Mouse (Mus musculus): ENCODE measurements around the gene Oasl2. TPM values are rescaled to one million over a fixed set of nuclear protein-coding genes. Genes with fewer than 3 reads are reported as not detected.
"Not testable (repeated sequence)": the region's sequence is repeated elsewhere in the genome, so short reads cannot be mapped to it uniquely, and the experiment has no call there.

The Oasl2 gene
- 1 to 10 TPM; 1.2 TPM for total RNA-seq (2021)

GRCm38 (mm10) chr5:114896688-114897373 is at the start of gene Oasl2:
TSS of gene Oasl2 (plus strand) at chr5:114896936.
- DNase-seq, result no peak
- intact Hi-C loops (cut with DNase I), result no loop called here

DNA sequence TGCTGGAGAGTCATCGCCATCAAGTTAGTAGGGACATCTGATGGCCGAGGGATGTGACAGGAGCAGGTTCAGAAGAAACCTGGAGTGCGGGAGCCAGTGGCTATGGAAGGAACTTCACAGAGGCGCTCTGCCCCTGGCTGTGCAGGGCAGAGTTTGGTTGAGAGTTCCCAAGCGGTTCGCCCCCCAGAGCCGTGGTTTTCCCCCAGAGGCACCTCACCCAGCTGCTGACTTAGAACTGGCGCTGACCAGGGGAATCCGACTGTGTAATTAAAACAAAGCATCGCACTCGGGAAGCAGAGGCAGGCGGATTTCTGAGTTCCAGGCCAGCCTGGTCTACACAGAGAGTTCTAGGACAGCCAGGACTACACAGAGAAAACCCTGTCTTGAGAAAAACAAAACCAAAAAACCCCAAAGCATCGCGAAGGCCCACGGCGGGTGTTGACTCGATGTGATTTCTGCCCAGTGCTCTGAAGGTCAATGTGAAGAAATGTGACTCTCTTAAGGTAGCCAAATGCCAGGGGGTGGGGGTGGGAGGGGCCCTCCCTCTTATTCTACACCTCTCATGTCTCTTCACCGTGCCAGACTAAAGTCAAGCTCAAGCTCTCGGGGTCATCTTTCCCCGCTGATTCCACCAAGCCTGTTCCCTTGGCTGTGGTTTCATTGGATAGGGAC is 45.0 kb upstream of the Oasl2 start:
- intact Hi-C loops (cut with DNase I), result no loop called here
- DNase-seq, result no peak

GRCm38 (mm10) chr5:114853364-114853763 is 43.4 kb upstream of the Oasl2 start, which contains the start of gene 4930519G04Rik:
TSS of gene 4930519G04Rik (plus strand) at chr5:114853664.
- intact Hi-C loops (cut with DNase I); DNase-seq: not testable (repeated sequence)

GRCm38 (mm10) chr5:114858582-114858981 is 38.2 kb upstream of the Oasl2 start, which contains the start of gene Gm9936:
TSS of gene Gm9936 (minus strand) at chr5:114858682.
- DNase-seq, result no peak
- intact Hi-C loops (cut with DNase I), result no loop called here

- peak; percentile 82 for DNase-seq
- intact Hi-C loops (cut with DNase I), result no loop called here
These were observed 37.5 kb upstream of the Oasl2 start for GRCm38 (mm10) chr5:114859253-114859652.

- intact Hi-C loops (cut with DNase I), result no loop called here
- DNase-seq, result no peak
These were observed 35.0 kb upstream of the Oasl2 start for GRCm38 (mm10) chr5:114861730-114862129.

GRCm38 (mm10) chr5:114864813-114865212 is 31.9 kb upstream of the Oasl2 start:
- DNase-seq, result no peak
- intact Hi-C loops (cut with DNase I), result no loop called here

DNA sequence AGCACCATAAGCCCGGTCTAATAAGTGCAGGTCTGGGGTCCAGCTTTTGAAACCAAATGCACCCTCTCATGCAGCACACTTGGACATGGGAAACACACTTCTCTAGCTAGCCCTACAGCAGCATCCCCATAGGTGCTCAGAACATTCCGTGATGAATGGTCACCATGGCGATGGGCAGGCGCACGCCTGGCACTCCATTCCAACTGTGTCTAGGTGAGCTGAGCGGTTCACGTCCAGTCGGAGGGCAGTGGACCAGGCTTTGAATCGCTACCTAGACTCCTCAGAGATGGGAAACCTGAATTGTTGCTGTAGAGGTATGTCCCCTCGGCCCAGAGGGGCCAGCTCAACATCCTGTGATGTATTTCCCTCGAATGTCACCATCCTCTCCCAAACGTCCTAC is 31.5 kb upstream of the Oasl2 start:
- intact Hi-C loops (cut with DNase I), result no loop called here
- no peak for DNase-seq

- peak; percentile 21 for DNase-seq
- intact Hi-C loops (cut with DNase I), result no loop called here
These were observed 20.9 kb upstream of the Oasl2 start for GRCm38 (mm10) chr5:114875858-114876257.

- no peak for DNase-seq
- intact Hi-C loops (cut with DNase I), result no loop called here
These were observed 20.4 kb upstream of the Oasl2 start for GRCm38 (mm10) chr5:114876331-114876730.

GRCm38 (mm10) chr5:114877487-114877886 is 19.2 kb upstream of the Oasl2 start:
- no peak for DNase-seq
- intact Hi-C loops (cut with DNase I), result no loop called here

DNA sequence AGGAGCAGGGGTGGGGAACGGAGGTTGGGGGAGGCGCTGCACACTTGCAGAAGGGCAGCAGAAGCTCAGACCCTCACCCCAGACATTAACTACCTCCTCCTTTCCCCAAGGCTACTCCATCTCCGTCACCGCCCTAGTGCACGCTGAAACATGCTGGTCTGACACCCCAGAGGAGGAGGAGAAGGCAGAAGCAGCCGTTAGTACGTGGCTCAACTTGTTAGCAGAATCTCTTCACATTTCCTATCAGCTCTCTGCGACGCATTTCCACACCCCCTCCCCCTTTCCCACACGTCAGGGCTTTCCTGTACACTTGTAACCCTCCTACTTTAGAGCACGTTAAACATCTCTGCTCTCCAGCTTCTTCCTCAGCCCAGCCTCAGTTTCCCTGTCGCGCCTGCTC is 17.3 kb upstream of the Oasl2 start:
- no peak for DNase-seq
- intact Hi-C loops (cut with DNase I), result no loop called here

DNA sequence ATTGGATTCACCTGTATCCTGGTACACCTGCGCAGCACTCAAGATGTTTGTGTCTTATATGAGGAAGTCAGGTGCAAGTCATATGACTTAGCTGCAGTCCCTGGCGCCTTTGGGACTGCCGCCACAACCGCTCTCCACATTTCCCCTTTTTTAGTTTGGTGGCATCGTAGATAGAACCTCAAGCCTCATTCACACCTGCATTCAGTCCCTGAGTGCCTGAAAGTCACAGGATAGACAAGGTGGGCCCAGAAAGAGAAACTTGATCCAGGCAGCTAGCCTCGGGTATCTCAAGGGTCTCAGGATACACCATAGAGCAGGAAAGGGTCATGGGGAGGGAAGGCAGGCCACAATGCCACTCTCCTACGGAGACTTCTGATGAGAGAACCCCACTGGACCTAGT is 14.4 kb upstream of the Oasl2 start:
- intact Hi-C loops (cut with DNase I); DNase-seq: not testable (repeated sequence)

GRCm38 (mm10) chr5:114883022-114883421 is 13.7 kb upstream of the Oasl2 start:
- no peak for DNase-seq
- intact Hi-C loops (cut with DNase I), result no loop called here

DNA sequence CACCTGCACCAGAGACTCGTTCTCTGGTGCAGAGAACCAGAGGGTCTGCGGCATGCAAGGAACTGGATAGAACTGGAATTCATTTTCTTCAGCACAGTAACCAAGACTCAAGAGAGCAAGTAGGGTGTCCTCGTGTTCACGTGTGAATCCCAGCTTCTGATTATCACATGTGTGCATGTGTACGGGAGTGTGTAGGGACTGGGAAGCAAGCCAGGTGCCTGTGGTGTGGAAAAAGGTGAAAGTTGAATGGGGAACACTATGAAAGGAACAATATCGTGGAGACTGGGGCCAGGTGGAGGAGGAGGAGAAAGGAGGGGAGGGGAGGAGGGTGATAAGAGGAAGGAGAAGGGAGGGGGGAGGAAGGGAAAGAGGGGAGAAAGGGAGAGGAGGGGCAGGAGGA is 9.9 kb upstream of the Oasl2 start:
- intact Hi-C loops (cut with DNase I), result no loop called here
- DNase-seq, result no peak

- intact Hi-C loops (cut with DNase I), result no loop called here
- DNase-seq, result no peak
These were observed 7.7 kb upstream of the Oasl2 start for GRCm38 (mm10) chr5:114888995-114889394.

DNA sequence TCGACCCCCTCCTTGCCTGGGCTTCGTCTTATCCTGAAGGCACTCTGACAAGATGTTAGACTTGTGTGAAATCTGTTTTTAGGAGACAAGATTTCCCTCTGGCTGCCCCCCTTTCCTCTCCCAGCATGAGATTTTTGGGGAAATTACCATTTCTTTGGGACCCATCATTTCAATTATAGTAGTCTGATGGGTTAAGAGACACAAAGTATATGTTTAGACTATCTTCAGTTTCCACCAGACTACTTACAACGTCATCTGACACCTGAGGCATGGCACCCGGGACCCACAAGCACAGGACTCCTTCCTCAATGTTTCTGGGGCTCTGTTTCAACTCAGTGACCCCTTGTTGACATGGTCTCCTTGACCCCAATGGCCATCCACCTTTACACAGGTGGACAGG is 1.2 kb upstream of the Oasl2 start:
- intact Hi-C loops (cut with DNase I), result no loop called here
- DNase-seq, result no peak

DNA sequence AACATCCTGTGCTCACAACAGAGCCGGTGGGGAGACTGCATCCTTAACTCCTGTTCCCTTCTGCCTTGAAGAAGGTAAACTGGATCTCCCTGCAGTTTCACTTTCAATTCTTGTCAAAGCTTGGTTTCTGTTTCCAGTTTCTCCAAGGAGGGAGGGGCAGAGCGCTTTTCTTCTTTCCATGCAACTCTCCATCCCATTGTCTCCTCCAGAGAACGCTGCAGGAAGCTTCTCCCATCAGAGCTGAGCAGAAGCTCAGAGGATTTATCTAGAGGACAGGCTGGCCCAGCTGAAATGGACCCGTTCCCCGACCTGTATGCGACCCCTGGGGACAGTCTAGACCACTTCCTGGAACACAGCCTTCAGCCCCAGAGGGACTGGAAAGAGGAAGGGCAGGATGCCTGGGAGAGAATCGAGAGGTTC is 648 bp downstream of the Oasl2 start:
- intact Hi-C loops (cut with DNase I), result no loop called here
- no peak for DNase-seq

DNA sequence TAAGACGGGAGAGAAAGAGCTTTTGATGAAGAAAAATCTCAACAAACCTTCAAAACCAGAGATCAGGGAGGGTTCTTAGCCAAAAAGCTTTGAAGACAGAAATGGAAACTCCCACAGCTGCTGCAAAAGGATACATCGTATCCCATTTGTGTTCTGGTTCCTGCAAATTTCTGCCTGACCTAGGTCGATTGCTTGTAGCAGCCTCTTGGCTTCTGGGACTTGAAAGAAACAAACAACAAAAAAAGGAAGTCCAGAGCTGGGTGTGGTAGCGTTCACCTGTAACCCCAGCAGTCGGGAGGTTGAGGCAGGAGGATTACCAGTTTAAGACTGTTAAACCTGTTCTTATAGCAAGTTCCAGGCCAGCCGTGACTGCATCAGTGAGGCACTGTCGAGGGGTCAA is 2.1 kb downstream of the Oasl2 start:
- intact Hi-C loops (cut with DNase I), result no loop called here
- DNase-seq, result no peak

GRCm38 (mm10) chr5:114902413-114902812 is 5.7 kb downstream of the Oasl2 start:
- peak; percentile 57 for DNase-seq
- intact Hi-C loops (cut with DNase I), result loop anchor here (10.0 kb wide), 1 partner anchor 78 kb away; the partner anchor contains the start of gene 1500011B03Rik

DNA sequence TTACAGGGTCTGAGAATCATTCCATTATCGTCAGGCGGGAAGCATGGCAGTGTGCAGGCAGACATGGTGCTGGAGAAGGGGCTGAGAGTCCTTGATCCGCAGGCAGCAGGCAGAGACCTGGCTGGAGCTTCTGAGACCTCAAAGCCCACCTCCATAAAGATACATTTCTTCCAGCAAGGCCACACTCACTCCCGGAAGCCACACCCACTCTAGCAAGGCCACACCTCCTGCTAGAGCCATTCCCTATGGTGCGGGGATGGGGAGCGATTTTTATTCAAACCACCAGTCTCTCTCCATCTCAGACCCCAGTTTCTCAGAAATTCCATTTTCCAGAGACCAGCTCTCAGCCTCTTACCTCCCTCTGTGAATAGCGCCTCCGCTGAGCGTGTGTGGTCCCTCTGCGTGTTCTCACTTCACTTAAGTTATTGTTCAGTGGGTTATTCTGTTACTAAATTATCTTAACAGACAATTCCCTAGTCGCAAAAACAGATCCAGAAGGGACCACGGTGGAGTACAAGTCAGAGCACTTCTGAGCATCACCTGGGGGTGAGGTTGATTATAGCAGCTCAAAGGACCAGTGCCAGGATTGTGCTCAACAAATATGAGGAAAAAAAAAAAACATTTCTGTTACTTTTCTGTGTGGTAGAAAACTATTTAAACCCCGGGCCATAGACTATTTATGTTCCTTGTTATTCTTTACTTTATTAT is 12.0 kb downstream of the Oasl2 start:
- intact Hi-C loops (cut with DNase I), result loop anchor here (10.0 kb wide), 1 partner anchor 84 kb away; the partner anchor contains the start of gene 1500011B03Rik
- DNase-seq, result no peak

Measured in left cerebral cortex, postnatal 4 days (tissue).